Mouse (Mus musculus) ovary, adult 18-20 months (tissue): ENCODE measurements around the gene Glis1.
A peak's percentile ranks its signal among the peaks of the same experiment; 100 is the strongest.

Experiments used
- DNase-seq: peaks from one replicate; pipeline ENCODE4 v3.0.0; 2022; ENCODE audit warnings: low spot score, mixed read lengths

The Glis1 gene

DNA sequence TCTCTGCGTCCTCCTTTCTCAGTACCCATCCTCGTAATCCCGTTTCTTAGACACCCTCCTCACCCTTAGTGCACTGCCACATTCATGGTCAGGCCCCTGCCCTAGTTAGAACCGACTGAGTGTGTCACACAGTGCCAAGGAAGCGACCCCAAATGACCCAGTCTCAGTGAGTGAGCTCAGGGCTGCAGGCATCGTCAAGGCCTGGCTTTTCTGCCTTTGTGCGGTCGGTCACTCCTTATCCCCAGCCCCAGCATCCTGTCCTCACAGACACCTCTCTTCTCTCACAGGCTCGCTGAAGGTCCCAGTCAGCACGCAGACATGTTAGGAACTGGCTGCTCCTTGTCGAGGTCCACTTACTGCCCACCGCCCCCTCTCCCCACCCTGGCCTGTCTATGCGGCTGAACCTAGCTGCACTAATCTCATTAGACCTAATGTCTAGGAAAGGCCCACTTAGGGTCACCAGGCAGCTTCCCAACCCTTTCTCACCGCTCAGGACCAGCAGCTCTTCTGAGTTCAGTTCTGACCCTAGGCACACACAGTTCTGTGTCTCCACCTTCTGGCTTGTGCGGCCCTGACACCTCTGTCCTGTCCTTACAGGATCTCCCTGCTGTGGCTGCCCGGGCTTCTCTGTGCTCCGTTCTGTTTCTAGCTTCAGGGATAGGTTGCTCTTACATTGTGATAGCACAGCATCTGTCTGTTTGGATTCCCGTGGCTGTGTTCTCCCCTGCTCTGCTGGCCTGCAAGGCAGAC lies 18.1 kb downstream of the Glis1 start:
- no peak for DNase-seq

DNA sequence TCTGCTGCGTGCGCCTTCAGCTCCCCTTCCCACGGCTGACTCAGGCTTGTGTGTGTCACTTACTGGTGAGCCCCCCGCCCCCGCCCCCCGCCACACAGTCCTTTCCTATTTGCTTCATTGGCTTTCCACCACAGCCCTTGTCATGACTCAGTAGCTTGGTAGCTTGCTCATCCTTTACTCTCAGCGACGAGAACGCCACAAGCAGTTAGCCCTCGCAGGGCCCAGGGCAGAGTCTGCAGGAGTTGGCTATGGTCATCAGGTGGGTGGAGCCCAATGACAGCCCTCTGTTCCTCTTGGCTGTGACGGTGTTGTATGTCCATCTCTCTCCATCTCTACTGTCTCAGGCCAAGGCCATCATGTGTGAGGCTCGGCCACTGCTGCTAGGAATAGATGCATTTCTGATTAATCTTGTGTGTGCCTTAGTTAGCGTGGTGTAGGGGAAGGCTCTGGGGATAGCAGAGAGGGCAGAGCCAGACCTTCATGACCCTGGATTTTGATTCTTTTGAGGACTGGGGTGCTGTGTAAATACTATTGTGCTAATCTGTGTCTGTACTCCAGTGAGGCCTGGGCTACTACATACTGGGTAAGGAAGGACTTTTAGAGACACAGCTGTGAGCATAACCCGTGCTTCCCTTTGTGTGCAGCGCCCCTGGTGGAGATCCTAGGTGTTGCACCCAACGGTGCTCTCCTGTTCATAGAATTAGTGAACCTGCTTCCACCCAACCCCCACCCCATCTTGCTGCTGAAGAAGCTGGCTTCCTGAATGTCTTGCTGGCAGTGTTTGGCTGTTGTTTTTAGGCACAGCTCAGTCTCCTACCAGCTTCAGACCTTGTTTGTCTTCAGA lies 19.0 kb downstream of the Glis1 start:
- DNase-seq = peak; percentile 53

DNA sequence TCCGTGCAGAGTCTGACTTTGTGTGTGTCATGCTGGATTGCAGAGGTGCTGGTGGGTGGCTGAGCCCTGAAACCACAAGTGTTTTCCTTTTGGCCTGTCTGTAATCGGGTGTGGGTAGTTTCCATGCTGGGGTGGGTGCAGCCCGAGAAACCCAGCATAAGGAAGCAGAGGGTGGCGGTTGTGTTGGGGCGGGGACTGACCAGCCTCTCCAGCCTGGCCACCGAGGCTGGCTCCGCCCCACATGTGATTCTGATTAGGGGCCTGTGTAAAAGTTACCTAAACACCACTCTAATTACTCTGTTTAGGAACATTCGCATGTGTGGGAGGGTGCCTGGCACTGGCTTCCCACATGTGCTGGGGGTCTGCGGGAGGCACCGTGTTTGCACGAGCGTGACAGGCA lies 23.2 kb downstream of the Glis1 start:
- no peak for DNase-seq

DNA sequence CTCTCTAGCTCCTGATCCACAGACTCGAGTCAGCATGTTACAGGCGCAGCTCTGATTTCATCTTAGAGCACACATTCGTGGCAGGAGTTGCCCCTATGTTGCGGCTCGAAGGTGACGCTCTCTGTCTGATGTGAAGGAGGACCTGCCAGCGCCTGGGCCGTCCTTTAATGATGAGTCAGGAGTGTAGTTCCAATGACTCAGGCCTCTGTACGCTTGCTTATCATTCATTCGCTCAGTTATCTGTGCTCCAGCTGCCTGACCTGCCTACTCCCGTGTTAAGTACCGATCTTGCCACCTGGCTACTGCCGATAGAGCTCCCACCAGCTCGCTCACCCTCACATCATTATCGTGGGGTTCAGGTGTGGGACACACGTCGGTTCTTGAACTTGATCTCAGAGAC lies 24.5 kb downstream of the Glis1 start:
- DNase-seq = no peak

DNA sequence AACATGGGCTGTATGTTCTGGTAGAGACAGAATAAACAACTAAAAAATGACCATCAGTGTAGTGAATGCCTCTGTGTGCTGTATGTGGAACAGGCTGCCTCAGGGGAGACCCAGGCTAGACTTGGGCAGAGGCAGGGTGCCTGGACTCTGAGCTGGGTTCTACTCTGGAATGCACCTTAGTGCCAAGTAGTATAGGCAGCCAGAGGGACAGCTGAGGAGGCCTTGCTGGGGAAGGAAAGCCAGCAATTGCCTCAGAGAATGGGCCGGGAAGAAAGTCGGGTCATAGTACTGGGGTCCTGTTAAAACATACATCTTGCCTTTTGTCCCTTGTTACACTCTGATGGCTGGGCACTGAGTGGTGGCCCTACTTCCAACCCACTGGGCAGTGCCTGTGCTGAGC lies 25.1 kb downstream of the Glis1 start:
- no peak for DNase-seq

DNA sequence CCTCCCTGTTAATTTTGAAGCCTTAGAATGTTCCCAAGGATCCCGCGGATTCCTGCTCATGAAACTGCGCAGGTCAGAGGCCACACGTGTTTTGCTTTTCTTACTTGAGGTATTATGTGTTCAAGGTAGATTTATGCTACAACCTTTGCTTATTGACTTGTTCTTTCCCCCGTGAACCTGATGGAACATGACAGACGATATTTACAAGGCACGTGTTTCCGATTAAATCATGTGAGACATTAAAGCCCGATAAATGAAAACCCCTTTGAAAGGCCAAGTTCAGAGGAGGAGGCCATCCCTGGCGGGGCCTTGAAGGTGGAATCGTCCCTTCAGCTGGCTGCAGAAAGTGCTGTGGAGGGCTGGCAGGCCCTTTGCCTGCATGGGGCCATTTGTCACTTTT lies 26.1 kb downstream of the Glis1 start:
- no peak for DNase-seq

DNA sequence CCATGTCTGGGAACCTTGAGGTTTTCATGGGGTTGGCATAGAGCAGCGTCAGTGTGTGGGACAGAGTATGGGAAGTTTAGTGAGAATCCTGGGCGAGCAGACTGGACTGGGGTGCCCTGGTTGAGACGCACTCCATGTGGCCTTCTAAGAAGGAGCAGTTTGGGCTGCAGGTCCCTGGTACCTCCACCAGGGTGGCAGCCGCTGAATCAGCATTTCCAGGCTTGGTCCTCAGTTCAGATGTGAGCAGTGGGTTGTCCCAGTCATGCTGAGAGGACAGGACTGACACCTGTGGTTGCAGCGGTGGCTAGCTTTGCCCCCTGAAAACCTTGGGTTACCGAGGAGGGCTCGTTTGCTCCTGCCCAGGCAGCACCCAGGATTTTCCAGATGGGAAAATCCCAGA lies 33.4 kb downstream of the Glis1 start:
- DNase-seq = no peak

DNA sequence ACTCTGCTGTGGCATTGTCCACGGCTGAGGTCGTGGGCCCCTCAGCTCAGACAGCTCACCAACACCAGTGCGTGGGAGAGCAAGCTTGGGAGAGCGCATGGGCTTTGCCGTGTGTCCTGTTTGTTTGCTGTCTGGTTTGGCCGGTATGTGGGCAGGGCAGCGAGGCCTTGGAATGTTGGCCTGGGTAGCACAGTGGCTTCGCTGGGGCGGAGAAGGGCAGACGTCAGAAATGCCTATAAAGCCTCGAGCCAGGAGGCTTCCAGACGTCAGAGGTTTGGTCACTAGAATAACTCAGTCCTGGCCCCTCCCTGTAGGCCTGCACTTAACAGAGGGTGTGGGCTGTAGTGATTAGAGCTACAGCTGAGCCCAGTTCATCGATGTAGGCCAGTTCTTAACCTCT lies 33.9 kb downstream of the Glis1 start:
- DNase-seq = peak; percentile 6

DNA sequence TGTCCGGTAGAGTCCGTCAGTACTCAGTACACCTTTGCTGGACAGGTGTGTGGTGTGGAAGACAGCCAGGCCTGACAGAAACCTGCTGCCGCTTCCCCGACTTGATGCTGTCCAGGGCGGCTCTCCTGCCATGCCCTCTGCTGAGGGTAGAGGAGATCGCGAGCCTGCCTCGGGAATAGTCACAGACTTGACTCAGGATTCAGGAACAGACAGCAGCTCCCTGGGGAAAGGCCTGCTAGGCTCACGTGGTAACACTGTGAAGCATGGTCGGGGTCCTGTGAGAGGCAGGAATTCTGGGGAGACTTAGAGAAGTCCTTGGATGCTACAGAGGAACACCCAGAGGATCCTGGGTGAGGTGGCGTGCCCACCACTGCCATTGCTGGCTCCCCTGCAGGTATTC lies 34.4 kb downstream of the Glis1 start:
- DNase-seq = no peak

DNA sequence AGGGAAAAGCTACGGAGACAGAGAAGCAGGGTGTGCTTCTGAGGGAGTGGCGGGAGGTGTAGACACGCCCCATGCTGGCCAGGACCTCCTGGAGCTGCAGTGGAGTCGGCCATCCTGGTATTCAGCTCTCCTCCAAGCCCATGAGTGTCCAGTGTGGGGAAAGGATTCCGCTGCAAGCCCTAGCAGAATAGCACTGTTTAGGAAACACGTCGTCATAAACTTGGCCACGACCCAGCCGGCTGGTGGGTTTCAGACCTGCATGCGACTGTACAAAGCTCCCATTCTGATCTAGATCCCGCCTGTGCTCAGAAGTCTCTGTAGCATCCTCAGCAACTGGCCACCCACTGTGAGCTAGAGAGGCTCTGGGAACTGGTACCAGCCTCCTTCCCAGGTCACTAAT lies 41.9 kb downstream of the Glis1 start:
- no peak for DNase-seq

DNA sequence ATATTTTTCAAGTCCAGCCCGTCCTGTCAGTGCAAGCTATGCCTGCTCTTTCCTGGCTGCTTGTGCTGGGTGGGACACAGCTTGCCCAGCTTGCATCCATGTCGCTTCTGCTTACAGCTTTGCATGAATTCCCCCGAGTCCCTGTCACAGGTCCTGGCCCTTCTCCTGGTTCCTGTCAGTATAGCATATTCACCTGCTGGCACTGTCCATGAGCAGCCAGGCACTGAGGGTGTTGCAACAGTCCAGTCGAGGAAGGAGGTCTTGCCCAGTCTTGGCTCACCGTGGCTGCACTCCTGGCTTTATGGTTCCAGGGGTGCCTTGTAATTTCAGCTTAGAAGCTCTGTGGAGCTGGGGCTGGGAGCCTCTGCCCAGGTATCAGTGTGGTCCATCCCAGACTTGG lies 44.6 kb downstream of the Glis1 start:
- no peak for DNase-seq

DNA sequence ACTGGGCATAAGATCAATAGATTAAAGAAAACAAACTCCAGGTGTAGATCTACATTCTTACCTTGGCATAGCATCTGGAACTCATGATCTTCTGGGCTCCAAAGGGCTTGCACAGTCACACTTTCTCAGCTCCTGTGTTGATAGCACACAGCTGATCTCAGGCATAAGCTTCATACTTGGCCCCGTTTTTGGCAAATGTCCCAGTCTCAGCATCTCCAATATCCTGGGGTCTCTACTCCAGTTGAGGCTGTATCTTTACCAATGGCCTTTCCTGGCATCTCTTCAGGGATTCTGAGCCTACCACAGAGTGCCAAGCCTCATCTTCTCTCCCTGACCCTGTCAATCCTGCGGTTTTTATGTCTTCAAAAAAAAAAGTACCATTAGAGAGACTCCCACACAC lies 48.1 kb downstream of the Glis1 start:
- DNase-seq = no peak

DNA sequence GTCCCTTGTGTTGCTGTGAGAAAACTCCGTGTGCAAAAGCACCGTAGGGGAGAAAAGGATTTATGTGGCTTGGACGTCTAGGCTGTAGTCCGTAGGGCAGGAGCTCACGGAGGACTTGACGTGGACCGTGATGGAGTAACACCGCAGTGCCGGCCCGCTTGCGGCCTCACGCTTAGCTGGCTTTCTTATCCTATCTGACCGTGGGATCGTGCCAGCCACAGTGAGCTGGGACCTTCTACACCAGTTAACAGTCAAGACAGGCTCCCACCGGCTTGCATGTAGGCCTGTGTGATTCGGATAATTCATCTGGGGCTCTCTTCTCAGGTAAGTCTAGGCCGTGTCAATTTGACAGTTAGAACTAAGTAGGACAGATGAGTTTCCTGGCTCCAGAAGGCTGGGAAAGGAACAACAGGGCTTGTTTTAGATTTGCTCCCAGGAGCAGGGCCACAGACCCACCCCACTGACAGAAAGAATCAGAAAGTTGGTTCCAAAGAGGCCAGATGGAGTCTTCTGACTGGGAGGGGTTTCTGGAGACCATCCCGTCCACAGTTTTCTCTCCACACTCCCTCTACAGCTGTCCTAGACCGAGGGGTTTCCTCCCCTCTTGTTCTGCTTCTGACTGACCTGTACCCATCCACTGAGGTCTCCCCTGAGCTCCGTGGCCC lies 49.3 kb downstream of the Glis1 start:
- DNase-seq = no peak

DNA sequence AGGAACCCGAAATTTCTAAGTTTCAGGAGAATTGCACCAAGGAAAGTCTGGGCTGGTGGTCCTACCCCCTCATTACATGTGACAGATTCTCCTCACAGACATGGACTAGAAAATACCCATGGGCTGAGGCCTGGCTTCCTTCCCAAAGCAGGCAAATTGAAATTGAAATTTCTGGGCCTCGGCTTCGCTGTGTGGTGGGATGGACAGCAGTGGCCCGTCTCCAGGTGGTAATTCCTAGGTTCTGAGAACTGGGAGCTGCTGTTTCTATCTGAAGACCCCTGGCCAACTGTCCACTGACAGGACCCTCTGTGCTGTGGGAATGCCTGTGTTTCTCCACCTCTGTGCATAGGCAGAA lies 49.8 kb downstream of the Glis1 start:
- no peak for DNase-seq

DNA sequence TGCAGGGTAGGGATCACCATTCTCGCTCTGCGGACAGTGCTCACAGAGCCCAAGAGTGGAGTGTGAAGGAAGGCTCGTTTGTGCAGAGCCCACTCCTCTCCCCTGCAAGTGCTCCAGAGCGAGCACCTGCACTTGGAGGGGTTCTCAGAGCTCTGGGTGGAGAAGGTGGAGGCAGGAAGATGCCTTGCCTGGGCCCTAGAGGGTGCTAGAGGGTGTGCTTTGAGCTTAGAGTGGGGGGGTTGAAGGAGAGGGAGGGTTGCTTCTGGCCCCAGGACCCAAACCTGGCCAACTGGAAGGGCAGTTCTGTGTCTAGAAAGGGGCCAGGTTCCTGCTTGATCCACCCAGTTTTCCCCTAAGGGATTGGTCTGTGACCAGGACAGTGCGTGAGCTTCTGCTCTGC lies 51.5 kb downstream of the Glis1 start:
- DNase-seq = no peak

DNA sequence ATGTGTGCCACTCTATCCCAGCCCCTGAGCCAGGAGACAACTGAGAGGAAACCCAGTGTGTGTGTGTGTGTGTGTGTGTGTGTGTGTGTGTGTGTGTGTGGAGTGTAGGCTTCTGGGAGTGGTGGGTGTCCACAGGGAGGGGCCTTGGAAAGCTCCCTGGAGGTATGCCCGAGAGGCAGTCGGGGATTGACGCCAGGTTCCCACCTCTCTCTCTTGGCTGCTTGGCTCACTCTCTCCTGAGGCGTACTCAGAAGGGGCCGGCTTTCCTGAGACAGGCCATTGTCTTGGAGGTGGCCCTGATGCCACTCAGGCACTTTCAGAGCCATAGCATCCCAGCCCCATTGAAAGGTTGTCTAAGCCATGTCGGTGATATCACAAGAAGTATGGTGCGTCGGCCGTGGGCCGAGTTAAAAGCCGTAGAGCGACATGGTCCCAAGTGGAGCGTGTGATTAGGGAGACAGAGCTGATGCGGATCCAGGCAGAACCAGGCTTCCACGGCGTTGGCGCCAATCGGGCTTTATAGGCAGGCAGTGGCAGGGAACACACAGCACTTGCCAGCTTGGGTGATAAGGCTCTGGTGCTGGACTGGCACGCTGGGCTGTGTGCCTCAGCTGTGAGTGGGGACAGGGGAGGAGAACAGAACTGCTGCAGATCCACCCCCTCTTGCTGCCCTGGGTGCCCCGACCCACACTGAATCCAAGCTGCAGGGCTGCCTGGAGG lies 54.9 kb downstream of the Glis1 start:
- DNase-seq = no peak

DNA sequence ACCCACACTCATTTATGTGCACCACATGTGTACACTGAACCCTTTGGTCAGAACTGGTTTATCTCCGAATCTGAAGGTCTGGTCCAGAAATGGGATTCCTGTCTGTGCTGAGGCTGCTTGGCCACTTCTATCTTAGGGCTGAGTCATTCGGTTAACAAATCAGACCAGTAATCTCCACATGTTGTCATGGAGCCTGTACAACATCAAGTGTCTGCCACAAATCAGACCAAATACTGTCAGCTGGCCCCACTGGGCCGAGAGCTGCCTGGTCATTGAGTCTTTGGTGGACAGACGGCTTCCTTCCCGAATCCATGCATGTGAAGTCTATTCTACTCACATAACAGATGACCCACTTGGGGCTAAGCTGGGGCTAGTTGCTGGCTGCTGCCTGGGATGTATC lies 58.6 kb downstream of the Glis1 start:
- no peak for DNase-seq

DNA sequence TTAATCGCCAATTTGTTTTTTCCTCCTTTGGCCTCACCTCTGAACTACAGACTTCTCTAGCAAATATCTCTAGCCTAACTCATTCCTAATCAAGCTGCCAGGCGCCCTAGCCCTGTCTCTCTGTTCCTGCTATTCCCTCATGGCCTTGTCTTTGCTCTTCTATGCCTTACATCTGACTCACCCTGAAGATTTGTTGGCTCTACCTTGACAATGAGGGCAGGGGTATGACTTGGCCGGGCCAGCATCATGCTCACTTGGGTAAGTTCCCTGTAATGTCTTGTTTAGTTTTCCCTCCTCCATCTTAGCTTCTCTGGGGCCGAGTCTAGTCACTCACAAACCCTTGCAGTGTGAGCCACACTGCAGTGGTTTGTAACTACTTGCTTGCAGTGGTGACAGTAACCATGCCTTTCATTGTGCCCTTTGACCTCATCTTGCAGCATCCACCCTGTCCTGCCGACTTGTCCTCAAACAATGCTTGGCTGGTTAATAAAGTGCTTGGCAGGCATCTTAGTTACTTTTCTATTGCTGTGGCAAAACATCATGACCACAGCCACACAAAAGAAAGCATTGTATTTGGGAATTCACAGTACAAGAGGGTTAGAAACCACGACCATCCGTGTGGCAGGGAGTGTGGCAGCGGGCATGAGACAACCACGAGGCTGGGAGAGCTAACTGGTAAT lies 61.5 kb downstream of the Glis1 start:
- DNase-seq = no peak

DNA sequence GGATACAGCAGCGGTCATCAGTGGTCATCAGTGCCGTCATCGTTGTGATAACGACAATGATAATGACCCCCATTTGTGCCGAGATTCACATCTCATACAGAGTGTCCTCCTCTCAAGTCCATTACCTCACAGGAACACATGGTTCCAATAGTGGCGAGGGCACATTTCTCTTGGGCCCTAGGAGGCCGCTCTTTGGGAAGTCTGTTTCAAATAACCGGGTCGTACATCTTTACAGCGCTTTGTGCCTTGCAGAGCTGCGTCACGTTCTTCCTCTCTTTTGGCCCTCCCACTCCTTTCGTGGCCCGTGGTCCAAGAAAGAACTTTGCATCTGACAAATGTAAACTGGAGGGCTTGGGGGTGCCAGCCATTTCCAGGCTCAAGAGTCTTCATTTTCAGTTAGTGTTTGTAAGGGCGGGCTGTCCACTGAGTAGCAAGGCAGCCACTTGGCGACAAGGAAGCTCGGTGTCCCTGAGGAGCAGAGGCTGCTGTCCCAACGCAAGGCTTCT lies 63.1 kb downstream of the Glis1 start:
- no peak for DNase-seq

DNA sequence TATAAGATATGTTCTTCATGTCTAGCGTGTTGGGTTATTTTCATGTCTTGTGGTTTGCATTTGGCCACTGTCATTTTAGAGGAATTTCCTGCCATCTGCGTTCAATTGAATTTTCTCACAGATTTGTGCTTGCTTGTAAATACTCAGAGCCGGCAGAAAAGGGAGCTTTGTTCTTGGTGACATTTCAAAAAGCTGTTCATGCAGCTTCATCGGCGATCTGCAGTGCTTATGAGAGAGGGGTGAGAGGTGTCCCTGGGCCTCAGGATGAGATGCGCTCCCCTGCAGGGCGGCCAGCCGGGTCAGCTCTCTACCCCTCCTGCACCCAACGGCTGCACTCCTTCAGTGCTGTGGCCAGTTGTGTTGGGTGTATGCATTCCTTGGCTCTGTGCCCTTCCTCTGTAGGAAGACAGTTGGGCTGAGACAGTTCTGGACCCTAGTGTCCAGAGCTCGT lies 68.2 kb downstream of the Glis1 start:
- DNase-seq = no peak

DNA sequence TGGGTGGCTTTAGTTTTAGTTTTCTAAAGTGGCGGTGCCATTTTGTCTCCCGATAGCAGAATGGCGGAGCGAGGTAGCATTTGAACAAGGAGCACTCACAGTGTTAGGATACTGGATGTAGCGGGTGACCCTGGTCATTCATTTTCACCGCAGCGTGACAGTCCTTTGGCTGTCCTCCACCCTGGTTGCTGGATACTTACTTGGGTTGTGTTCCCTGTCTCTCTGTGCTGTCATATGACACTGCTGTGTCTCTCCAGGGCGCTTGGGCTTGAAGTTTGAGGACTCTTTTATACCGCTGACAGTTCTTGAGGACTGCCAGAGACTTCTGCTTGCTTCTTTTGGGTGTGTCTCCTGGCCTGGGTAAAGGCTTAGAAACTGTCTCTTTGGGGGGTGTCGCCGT lies 80.6 kb downstream of the Glis1 start:
- no peak for DNase-seq

DNA sequence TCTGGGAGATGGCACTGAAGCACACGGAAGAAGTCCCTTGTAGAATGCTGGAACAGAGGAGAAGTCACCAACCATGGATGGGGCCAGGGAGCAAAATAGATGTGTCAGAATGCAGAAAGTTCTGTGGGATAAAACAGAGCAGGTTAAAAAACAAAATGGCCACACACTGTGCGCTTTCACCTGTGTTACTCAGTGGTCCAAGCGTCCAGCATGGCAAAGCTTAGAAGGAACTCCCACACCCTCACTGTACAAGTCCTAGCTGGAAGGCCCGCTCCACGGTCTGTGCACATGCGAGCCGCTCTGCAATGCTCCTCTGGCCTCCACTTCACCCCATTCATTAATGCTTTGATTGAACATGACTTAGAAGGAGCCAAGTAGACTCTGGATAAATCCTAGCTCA lies 81.2 kb downstream of the Glis1 start:
- DNase-seq = no peak
